Mouse (Mus musculus): Measurements from ENCODE around the gene Ptpn14. TPM values are rescaled to one million over a fixed set of nuclear protein-coding genes. Genes with fewer than 3 reads are reported as not detected.

Gene Ptpn14
- polyA plus RNA-seq, 1 experiment: 17.8 TPM

DNA sequence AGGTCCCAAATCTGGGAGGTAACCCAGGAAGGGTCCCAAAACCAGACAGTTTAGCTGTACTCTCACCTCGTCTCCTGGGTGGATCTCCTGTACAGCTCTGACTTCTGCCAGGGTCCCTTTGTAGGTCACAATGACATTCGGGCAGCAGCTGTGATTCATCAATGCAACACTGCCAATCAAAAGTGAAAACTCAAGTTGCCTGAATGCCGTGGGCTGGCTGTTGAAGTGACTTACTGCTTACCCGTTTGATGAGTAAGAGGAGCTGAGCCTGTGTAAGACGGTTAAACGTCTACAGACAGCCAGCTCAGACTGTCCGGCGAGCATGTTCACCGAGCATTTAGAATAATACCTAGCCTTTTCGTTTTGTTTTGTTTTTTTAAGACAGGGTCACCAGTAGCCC, 160.7 kb downstream of the Ptpn14 start:
- H3K27ac ChIP-seq (ENCODE audit: control insufficient read depth, insufficient read depth, low read length): no peak overlapping the region
- no peak for TF ChIP-seq CTCF (IDR thresholded peaks at IDR 0.05; ENCODE audit: borderline replicate concordance, control insufficient read depth, extremely low read depth, insufficient read depth, low read length, poor library complexity)
- TF ChIP-seq POLR2A (IDR thresholded peaks at IDR 0.05; ENCODE audit: control insufficient read depth, extremely low read depth, insufficient read depth, low read length, poor library complexity): no peak
- no peak overlapping the region for H3K4me3 ChIP-seq (ENCODE audit: control insufficient read depth, insufficient read depth, low read length)
- 95% methylated on average over 10 of the region's 10 CpGs for WGBS
- H3K27me3 ChIP-seq (ENCODE audit: control insufficient read depth, insufficient read depth, low read length): no peaks in the 10 kb centered on the region
- 0 out of 2 replicates have a peak, but pooled peaks cover 2% of the 10 kb centered on the region for H3K4me1 ChIP-seq (replicated peaks; ENCODE audit: control insufficient read depth, insufficient read depth, low read length)
- DNase-seq: no peak
- no peaks in the 10 kb centered on the region for H3K36me3 ChIP-seq (ENCODE audit: control insufficient read depth, insufficient read depth, low read length)

DNA sequence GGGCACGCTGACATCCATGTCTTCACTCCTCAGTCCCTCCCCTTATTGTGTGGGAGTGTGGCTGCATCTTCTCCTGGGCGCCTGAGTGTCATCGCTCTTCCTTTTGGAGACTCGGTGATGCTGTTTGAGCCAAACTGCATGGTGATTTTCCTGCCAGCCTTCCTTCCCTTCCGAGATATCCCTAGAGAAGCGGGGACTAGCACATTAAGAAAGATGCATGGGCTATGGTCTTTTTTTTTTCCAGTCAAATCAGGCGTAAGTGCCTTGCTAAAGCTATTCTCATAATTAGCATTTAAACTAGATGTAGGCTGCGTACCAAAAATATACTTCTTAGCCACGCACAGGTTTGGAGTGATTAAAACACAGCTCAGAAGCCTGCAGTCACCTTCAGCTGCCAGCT, 166.1 kb downstream of the Ptpn14 start:
- H3K4me3 ChIP-seq (ENCODE audit: control insufficient read depth, insufficient read depth, low read length): no peak overlapping the region
- no peak for DNase-seq
- whole genome bisulfite sequencing: 95% methylated on average over 9 of the region's 9 CpGs
- no peaks in the 10 kb centered on the region for H3K27me3 ChIP-seq (ENCODE audit: control insufficient read depth, insufficient read depth, low read length)
- H3K4me1 ChIP-seq (replicated peaks; ENCODE audit: control insufficient read depth, insufficient read depth, low read length): 0 out of 2 replicates have a peak, but pooled peaks cover 2% of the 10 kb centered on the region
- H3K36me3 ChIP-seq (ENCODE audit: control insufficient read depth, insufficient read depth, low read length): no peaks in the 10 kb centered on the region
- H3K27ac ChIP-seq (ENCODE audit: control insufficient read depth, insufficient read depth, low read length): no peak overlapping the region
- TF ChIP-seq CTCF (IDR thresholded peaks at IDR 0.05; ENCODE audit: borderline replicate concordance, control insufficient read depth, extremely low read depth, insufficient read depth, low read length, poor library complexity): no peak

DNA sequence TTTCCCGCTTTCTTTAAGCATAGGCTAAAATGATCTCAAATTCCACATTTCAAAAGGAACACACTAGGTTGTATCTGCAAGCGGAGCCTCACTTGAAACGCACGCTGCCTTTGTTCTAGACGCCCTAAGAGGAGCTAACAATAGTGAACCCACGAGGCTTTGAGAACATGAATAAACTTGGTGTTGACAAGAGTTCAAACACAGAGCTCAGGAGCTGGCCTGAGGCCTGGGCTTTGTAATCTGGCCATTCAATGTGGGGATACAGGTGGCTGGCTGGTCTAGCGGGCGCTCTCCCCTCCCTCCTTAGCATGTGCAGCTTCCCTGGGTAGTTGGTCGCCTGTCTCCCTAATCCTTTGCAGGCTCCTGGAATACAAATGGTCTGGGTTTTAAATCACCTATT, 169.8 kb downstream of the Ptpn14 start:
- Histone ChIP-seq H3K36me3 (ENCODE audit: control insufficient read depth, insufficient read depth, low read length) (no peaks in the 10 kb centered on the region), H3K27me3 (ENCODE audit: control insufficient read depth, insufficient read depth, low read length) (no peaks in the 10 kb centered on the region), H3K4me1 (replicated peaks; ENCODE audit: control insufficient read depth, insufficient read depth, low read length) (no peaks in the 10 kb centered on the region), H3K4me3 (ENCODE audit: control insufficient read depth, insufficient read depth, low read length) (no peak overlapping the region), H3K27ac (ENCODE audit: control insufficient read depth, insufficient read depth, low read length) (no peak overlapping the region)
- no peak for DNase-seq
- 96% methylated on average over 9 of the region's 9 CpGs for whole genome bisulfite sequencing
- TF ChIP-seq POLR2A (IDR thresholded peaks at IDR 0.05; ENCODE audit: control insufficient read depth, extremely low read depth, insufficient read depth, low read length, poor library complexity) (no peak), CTCF (IDR thresholded peaks at IDR 0.05; ENCODE audit: borderline replicate concordance, control insufficient read depth, extremely low read depth, insufficient read depth, low read length, poor library complexity) (no peak)

DNA sequence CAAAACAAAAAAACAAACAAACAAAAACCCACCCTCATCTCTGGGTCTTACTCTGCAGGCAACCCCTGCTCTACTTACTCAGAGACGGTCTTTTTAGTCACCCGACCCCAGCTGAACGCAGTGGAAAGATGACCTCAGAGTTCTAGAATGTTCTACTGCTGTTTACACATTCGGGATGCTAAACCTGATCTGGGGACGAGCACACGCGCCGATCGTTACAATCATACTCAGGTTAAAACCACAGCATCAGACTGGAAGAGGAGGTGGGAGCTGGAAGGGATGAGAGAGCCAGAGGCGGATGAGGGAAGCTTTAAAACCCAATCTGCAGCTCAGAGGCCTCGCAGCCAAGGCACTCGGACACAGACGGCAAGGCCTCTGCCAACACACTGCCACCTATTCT, 170.6 kb downstream of the Ptpn14 start:
- DNase-seq: no peak
- no peaks in the 10 kb centered on the region for H3K4me1 ChIP-seq (replicated peaks; ENCODE audit: control insufficient read depth, insufficient read depth, low read length)
- no peaks in the 10 kb centered on the region for H3K27me3 ChIP-seq (ENCODE audit: control insufficient read depth, insufficient read depth, low read length)
- H3K36me3 ChIP-seq (ENCODE audit: control insufficient read depth, insufficient read depth, low read length): no peaks in the 10 kb centered on the region
- WGBS: 92% methylated on average over 13 of the region's 13 CpGs
- no peak for TF ChIP-seq POLR2A (IDR thresholded peaks at IDR 0.05; ENCODE audit: control insufficient read depth, extremely low read depth, insufficient read depth, low read length, poor library complexity)
- no peak for TF ChIP-seq CTCF (IDR thresholded peaks at IDR 0.05; ENCODE audit: borderline replicate concordance, control insufficient read depth, extremely low read depth, insufficient read depth, low read length, poor library complexity)
- no peak overlapping the region for H3K4me3 ChIP-seq (ENCODE audit: control insufficient read depth, insufficient read depth, low read length)
- no peak overlapping the region for H3K27ac ChIP-seq (ENCODE audit: control insufficient read depth, insufficient read depth, low read length)

DNA sequence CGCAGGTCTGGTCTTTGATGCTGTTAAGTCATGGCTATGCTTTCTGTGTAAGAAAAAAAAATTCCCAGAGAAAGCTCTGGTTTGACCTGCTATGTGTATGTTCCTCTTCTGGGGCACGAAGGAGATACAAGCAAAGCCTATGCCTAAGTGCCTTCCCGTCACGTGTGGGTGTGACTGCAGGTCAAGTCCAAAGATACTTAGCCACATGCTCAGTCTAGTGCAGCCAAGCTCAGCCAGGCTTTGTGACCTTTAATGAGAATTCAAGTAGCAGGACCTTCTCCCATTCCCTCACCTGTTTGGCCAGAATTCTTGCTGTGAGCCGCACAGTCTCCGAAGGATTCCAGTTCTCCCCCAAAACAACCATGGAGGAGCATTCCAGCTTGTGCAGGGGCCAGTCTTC, 171.5 kb downstream of the Ptpn14 start:
- 96% methylated on average over 6 of the region's 6 CpGs for WGBS
- no peak for DNase-seq
- Histone ChIP-seq H3K4me1 (replicated peaks; ENCODE audit: control insufficient read depth, insufficient read depth, low read length) (no peaks in the 10 kb centered on the region), H3K4me3 (ENCODE audit: control insufficient read depth, insufficient read depth, low read length) (no peak overlapping the region), H3K27ac (ENCODE audit: control insufficient read depth, insufficient read depth, low read length) (no peak overlapping the region), H3K36me3 (ENCODE audit: control insufficient read depth, insufficient read depth, low read length) (no peaks in the 10 kb centered on the region), H3K27me3 (ENCODE audit: control insufficient read depth, insufficient read depth, low read length) (no peaks in the 10 kb centered on the region)
- no peak for TF ChIP-seq CTCF (IDR thresholded peaks at IDR 0.05; ENCODE audit: borderline replicate concordance, control insufficient read depth, extremely low read depth, insufficient read depth, low read length, poor library complexity)
- TF ChIP-seq POLR2A (IDR thresholded peaks at IDR 0.05; ENCODE audit: control insufficient read depth, extremely low read depth, insufficient read depth, low read length, poor library complexity): no peak

DNA sequence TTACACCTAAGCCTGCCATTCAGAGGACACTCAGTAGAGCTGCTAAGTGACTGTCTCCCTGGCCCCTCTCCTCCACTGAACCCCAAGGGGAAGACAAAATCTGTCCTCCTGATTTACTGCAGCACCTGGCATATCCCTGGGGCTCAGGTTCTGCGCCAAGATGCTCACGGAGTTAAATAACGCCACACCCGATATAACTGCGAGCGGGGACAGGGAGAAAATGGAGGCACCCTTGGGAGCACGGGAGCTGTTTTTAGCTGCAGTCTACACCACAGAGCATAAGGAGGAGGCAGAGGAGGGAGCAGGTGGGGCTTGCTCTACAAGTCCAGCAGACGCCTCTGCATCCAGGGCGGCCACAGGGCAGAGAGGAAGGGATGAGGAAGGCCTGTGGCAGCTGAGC, 174.3 kb downstream of the Ptpn14 start:
- no peaks in the 10 kb centered on the region for H3K4me1 ChIP-seq (replicated peaks; ENCODE audit: control insufficient read depth, insufficient read depth, low read length)
- no peak for DNase-seq
- H3K4me3 ChIP-seq (ENCODE audit: control insufficient read depth, insufficient read depth, low read length): no peak overlapping the region
- WGBS: 98% methylated on average over 9 of the region's 9 CpGs
- H3K27me3 ChIP-seq (ENCODE audit: control insufficient read depth, insufficient read depth, low read length): no peaks in the 10 kb centered on the region
- TF ChIP-seq CTCF (IDR thresholded peaks at IDR 0.05; ENCODE audit: borderline replicate concordance, control insufficient read depth, extremely low read depth, insufficient read depth, low read length, poor library complexity) (no peak), POLR2A (IDR thresholded peaks at IDR 0.05; ENCODE audit: control insufficient read depth, extremely low read depth, insufficient read depth, low read length, poor library complexity) (no peak)
- no peak overlapping the region for H3K27ac ChIP-seq (ENCODE audit: control insufficient read depth, insufficient read depth, low read length)
- no peaks in the 10 kb centered on the region for H3K36me3 ChIP-seq (ENCODE audit: control insufficient read depth, insufficient read depth, low read length)

DNA sequence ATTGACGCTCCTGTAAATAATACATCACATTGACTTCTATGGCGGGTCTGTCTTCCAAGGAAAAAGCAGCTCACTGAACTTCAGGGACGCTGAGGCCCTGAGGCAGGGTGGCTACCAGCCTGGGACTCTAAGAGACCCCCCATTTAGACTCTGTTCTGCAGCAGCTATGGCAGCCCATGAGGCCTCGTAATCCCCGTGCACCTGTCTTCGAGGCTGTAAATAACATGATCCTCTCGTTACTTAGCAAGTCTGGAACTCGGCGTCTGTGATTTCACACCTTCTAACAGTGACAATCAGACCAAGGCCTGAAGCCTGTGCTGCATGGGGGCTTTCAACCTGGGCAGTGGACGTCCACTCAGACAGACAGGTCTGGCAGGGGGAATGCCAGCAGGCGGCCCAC, 175.1 kb downstream of the Ptpn14 start:
- Histone ChIP-seq H3K27ac (ENCODE audit: control insufficient read depth, insufficient read depth, low read length) (no peak overlapping the region), H3K36me3 (ENCODE audit: control insufficient read depth, insufficient read depth, low read length) (no peaks in the 10 kb centered on the region), H3K27me3 (ENCODE audit: control insufficient read depth, insufficient read depth, low read length) (no peaks in the 10 kb centered on the region), H3K4me1 (replicated peaks; ENCODE audit: control insufficient read depth, insufficient read depth, low read length) (no peaks in the 10 kb centered on the region), H3K4me3 (ENCODE audit: control insufficient read depth, insufficient read depth, low read length) (no peak overlapping the region)
- no peak for TF ChIP-seq CTCF (IDR thresholded peaks at IDR 0.05; ENCODE audit: borderline replicate concordance, control insufficient read depth, extremely low read depth, insufficient read depth, low read length, poor library complexity)
- TF ChIP-seq POLR2A (IDR thresholded peaks at IDR 0.05; ENCODE audit: control insufficient read depth, extremely low read depth, insufficient read depth, low read length, poor library complexity): no peak
- no peak for DNase-seq
- 95% methylated on average over 11 of the region's 11 CpGs for WGBS

Measured in thymus, adult 2 months (tissue).